Mouse (Mus musculus) gastrocnemius, postnatal 14 days (tissue): ENCODE results near the gene Itga11. TPM values are rescaled to one million over a fixed set of nuclear protein-coding genes. Genes with fewer than 3 reads are reported as not detected.

Experiments
- total RNA-seq, 2 experiments: library from RNA; stranded (reverse); gene quantifications; 2 replicates each; pipeline ENCODE4 v1.2.3; 2021

Itga11 gene
- total RNA-seq, 2 experiments from 2014 or later: 5.0 to 7.6 TPM

Other genes with a start within 250 kb of the Itga11 start
- 10 to 100 TPM in 1 of 2 experiments, 1 to 10 TPM in 1; 8.2 to 11.4 TPM for gene Coro2b, start 140.8 kb upstream of the Itga11 start, total RNA-seq
- gene Fem1b, start 134.1 kb downstream of the Itga11 start, total RNA-seq: 10 to 100 TPM; 15.9 to 19.0 TPM
- 10 to 100 TPM; 10.3 to 10.6 TPM for gene Cln6, start 161.0 kb downstream of the Itga11 start, total RNA-seq
- gene Calml4, start 180.3 kb downstream of the Itga11 start, total RNA-seq: 1 to 10 TPM; 1.8 to 3.4 TPM